Mouse (Mus musculus): ENCODE data around the gene Mdn1. TPM values are rescaled to one million over a fixed set of nuclear protein-coding genes. Genes with fewer than 3 reads are reported as not detected.

Mdn1 gene
- polyA plus RNA-seq (2012; rRNA removed) (6.2 and 9.8 TPM in 2 replicates), polyA plus RNA-seq (2014; fragmentation: Nextera tagmentation; extraction: Ambion mirVana) (4.5 and 5.4 TPM in 2 replicates)

DNA sequence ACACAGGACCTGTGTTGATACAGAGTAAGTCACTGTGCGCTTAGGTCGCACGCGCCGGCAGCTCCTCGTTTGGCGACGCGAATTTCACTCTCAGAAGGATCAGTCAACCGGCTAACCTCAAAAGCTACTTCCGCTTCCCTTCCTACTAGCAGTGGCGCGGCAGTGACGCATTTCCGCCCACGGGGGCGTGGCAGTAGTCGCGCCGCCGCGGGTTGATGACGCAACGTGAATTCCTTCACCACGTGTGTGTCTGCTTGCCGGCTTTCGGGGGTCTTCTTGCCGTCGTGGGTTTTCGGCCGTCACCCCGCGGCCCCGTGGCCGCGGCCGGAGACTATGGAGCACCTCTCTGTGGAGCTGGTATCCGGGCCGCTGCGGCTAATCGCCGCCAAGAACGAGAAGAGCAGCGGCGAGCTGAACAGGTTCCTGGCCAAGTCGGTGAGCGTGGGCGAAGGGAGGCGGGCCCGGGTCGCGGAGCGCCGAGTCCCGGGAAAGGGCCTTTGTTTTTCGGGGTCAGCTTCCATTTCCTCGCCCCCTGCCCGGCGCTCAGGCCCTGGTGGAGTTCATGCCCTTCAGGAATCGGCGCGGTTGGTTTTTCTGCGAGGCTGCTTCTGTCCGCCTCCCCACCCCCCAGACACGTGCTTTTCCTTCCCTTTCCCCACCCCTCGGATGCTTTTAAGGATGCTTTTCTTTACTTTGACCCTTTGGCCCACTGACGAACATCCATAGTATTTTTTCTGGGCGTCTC, at the start of gene Mdn1:
Gene Mdn1 (plus strand): TSS at position 202 of the 745 bp plus-strand sequence.
- no peak within 1 kb of the TSS for H3K27ac ChIP-seq
- peak within 1 kb of the TSS; percentile 71 to 81 for H3K4me3 ChIP-seq (ENCODE audit: insufficient read depth in 1 of 2, low read depth in 2 of 2, low read length in 2 of 2)
- H3K4me1 ChIP-seq (replicated peaks; ENCODE audit: control insufficient read depth in 2 of 2, insufficient read depth in 2 of 2, low read length in 1 of 2) = peaks cover 0 to 11% of the 10 kb centered on the region in 2 experiments; a peak in 3 of 4 replicates
- under 1% methylated on average over 68 of the region's 68 CpGs for WGBS (ENCODE audit: insufficient replicate concordance)
- peak within 1 kb of the TSS; percentile 54 for H3K4me2 ChIP-seq (ENCODE audit: low read depth)
- no peaks in the 10 kb centered on the region for H3K9me3 ChIP-seq (ENCODE audit: control insufficient read depth, low read length)
- ATAC-seq (ENCODE audit: insufficient read depth) (peak; percentile 85), DNase-seq (ENCODE audit: low read depth in 3 of 3, low spot score in 3 of 3) (peak; percentile 75 to 83 (median 79))
- TF ChIP-seq CTCF (IDR thresholded peaks at IDR 0.05; ENCODE audit: low read depth) (no peak), EP300 (IDR thresholded peaks at IDR 0.05; ENCODE audit: low read depth) (no peak)
- H3K36me3 ChIP-seq (replicated peaks; ENCODE audit: control insufficient read depth, insufficient read depth, low read depth) = peaks cover 5% of the 10 kb centered on the region
- peak within 1 kb of the TSS; percentile 55 for H3K9ac ChIP-seq (replicated peaks)
- no peaks in the 10 kb centered on the region for H3K27me3 ChIP-seq (ENCODE audit: control insufficient read depth, insufficient read depth, low read length)

DNA sequence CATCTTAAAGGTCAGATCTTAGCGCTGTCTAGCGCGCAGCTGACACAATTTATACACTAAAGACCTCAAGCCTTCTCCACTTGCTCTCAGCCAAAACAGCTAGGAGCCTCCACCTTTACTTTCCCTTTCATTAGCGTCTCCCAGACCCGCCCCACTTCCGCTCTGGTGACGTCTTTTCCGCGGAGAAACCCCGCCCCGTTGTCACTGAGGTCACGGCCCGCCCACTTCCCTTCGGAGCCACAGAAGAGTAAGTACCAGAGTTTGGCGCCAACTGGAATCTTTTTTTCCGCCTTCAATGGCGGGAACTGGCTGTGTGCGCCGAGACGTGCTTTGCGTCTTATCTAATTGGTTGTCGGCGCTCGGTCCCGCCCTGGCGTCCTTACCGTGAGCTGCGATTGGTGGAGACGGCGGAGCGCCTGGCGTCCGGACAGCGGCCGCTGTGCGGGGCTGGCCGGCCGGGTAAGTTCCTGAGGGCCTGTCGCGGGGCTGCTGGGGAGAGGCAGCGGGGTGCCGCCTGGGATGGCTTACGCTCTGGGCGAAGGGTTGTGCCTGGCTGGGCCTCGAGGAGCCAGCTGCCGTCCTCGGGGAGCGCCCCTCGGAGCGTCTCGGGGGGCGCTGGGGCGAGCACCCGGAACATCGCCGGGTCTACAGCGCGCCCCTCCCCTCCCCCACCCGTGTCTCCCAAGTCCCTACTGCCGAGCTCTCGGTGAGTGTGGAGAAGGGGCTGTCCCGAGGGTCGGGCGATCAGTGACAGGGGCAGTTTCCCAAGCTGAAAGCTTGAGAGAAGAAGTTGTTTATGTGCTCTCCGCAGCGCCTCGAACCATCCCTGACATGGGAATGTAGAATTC, 41.7 kb upstream of the Mdn1 start, which contains the start of gene Casp8ap2:
Gene Casp8ap2 (plus strand): TSS at position 418 of the 848 bp plus-strand sequence.
- Histone ChIP-seq H3K4me2 (ENCODE audit: low read depth) (peak within 1 kb of the TSS; percentile 87), H3K4me3 (ENCODE audit: insufficient read depth in 1 of 2, low read depth in 2 of 2, low read length in 2 of 2) (peak within 1 kb of the TSS; percentile 93 to 99), H3K36me3 (replicated peaks; ENCODE audit: control insufficient read depth, insufficient read depth, low read depth) (peaks cover 3% of the 10 kb centered on the region), H3K9me3 (ENCODE audit: control insufficient read depth, low read length) (no peaks in the 10 kb centered on the region), H3K4me1 (replicated peaks; ENCODE audit: control insufficient read depth in 2 of 2, insufficient read depth in 2 of 2, low read length in 1 of 2) (peaks cover 9 to 13% of the 10 kb centered on the region in 2 experiments), H3K9ac (replicated peaks) (peak within 1 kb of the TSS; percentile 95), H3K27ac (peak within 1 kb of the TSS; percentile 67), H3K27me3 (ENCODE audit: control insufficient read depth, insufficient read depth, low read length) (no peaks in the 10 kb centered on the region)
- TF ChIP-seq CTCF (IDR thresholded peaks at IDR 0.05; ENCODE audit: low read depth) (0 out of 2 replicates have a peak, but pooled peaks have one; percentile 2), EP300 (IDR thresholded peaks at IDR 0.05; ENCODE audit: low read depth) (0 out of 2 replicates have a peak, but pooled peaks have one; percentile 10)
- under 1% methylated on average over 67 of the region's 67 CpGs for WGBS (ENCODE audit: insufficient replicate concordance)
- DNase-seq (ENCODE audit: low read depth in 3 of 3, low spot score in 3 of 3) (peak; percentile 99 to 100 (median 100)), ATAC-seq (ENCODE audit: insufficient read depth) (peak; percentile 95)

DNA sequence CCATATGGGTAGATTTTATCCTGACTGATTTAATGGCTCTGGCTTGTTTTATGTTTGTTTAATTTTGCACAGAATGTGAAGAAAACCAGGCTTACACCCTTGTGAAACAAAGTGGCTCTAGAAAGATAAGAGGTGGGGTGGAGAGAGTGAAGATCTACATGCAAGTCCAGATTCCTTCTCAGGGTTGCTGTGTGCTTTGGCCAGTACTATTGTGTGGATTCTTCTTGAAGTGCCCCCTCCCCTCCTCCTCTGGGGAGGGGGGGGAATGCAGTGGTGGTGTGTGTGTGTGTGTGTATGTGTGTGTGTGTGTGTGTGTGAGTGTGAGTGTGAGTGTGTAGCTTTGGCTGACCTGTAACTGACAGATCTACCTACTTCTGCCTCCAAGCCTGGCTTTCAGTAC, 35.3 kb upstream of the Mdn1 start:
- no peak overlapping the region for H3K9ac ChIP-seq (replicated peaks)
- ATAC-seq (ENCODE audit: insufficient read depth) = no peak
- no peaks in the 10 kb centered on the region for H3K9me3 ChIP-seq (ENCODE audit: control insufficient read depth, low read length)
- no peak for TF ChIP-seq CTCF (IDR thresholded peaks at IDR 0.05; ENCODE audit: low read depth)
- TF ChIP-seq EP300 (IDR thresholded peaks at IDR 0.05; ENCODE audit: low read depth) = no peak
- H3K4me1 ChIP-seq (replicated peaks; ENCODE audit: control insufficient read depth in 2 of 2, insufficient read depth in 2 of 2, low read length in 1 of 2) = peaks cover 5 to 6% of the 10 kb centered on the region in 2 experiments; a peak in 2 of 4 replicates
- no peak overlapping the region for H3K4me2 ChIP-seq (ENCODE audit: low read depth)
- no peak overlapping the region for H3K4me3 ChIP-seq (ENCODE audit: insufficient read depth in 1 of 2, low read depth in 2 of 2, low read length in 2 of 2)
- H3K27ac ChIP-seq = no peak overlapping the region
- no peak for DNase-seq (ENCODE audit: low read depth in 3 of 3, low spot score in 3 of 3)
- H3K36me3 ChIP-seq (replicated peaks; ENCODE audit: control insufficient read depth, insufficient read depth, low read depth) = peaks cover 16% of the 10 kb centered on the region
- H3K27me3 ChIP-seq (ENCODE audit: control insufficient read depth, insufficient read depth, low read length) = no peaks in the 10 kb centered on the region

DNA sequence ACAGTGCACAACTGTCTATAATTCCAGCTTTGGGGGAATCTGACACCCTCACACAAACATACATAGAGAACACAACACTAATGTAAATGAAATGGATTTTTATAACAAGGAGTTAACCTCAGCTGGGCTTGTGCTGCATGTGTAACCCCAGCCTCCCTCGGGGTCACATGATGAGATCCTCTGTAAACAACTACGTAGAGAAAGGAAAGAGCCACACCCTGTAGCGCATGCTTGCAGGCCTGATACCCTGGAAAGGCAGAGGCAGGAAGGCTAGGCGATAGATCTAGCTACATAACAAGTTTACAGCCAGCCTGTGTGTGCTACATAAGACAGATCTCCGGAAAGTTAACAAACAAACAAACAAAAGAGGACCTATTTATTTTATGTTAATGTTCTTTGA, 5.2 kb upstream of the Mdn1 start:
- Histone ChIP-seq H3K4me3 (ENCODE audit: insufficient read depth in 1 of 2, low read depth in 2 of 2, low read length in 2 of 2) (no peak overlapping the region), H3K27ac (no peak overlapping the region), H3K36me3 (replicated peaks; ENCODE audit: control insufficient read depth, insufficient read depth, low read depth) (peaks cover 21% of the 10 kb centered on the region), H3K4me2 (ENCODE audit: low read depth) (no peak overlapping the region), H3K9me3 (ENCODE audit: control insufficient read depth, low read length) (no peaks in the 10 kb centered on the region), H3K27me3 (ENCODE audit: control insufficient read depth, insufficient read depth, low read length) (no peaks in the 10 kb centered on the region), H3K4me1 (replicated peaks; ENCODE audit: control insufficient read depth in 2 of 2, insufficient read depth in 2 of 2, low read length in 1 of 2) (peaks cover 0 to 3% of the 10 kb centered on the region in 2 experiments; a peak in 1 of 4 replicates), H3K9ac (replicated peaks) (no peak overlapping the region)
- 32% methylated on average over 5 of the region's 5 CpGs for WGBS (ENCODE audit: insufficient replicate concordance)
- DNase-seq (ENCODE audit: low read depth in 3 of 3, low spot score in 3 of 3) = no peak
- TF ChIP-seq CTCF (IDR thresholded peaks at IDR 0.05; ENCODE audit: low read depth) (no peak), EP300 (IDR thresholded peaks at IDR 0.05; ENCODE audit: low read depth) (no peak)
- ATAC-seq (ENCODE audit: insufficient read depth) = peak; percentile 62; the same call in 1 of the 2 replicates
